Mouse (Mus musculus) spleen, adult 2 months (tissue): ENCODE results near the gene Ushbp1. TPM values are rescaled to one million over a fixed set of nuclear protein-coding genes. Genes with fewer than 3 reads are reported as not detected.

Experiments
- DNase-seq, 2 experiments: peaks; one replicate each; pipeline versions ENCODE4 v3.0.0 to v3.0.0-alpha.2; 2012 to 2021; ENCODE audit warnings: low spot score in 2 of 2, low read depth in 1 of 2
- H3K27ac ChIP-seq: fragments of 200-500 bp; 2 replicates; pipeline ENCODE4 v1.5.1; 2012; ENCODE audit warnings: low read length, inconsistent platforms; ENCODE audit not compliant: insufficient read depth
- H3K27me3 ChIP-seq: fragments of 200-500 bp; 2 replicates; pipeline ENCODE4 v1.6.1; 2012; ENCODE audit warnings: mild to moderate bottlenecking, moderate library complexity, low read length, inconsistent platforms; ENCODE audit not compliant: control insufficient read depth, insufficient read depth
- H3K36me3 ChIP-seq: fragments of 200-500 bp; 2 replicates; pipeline ENCODE4 v1.6.1; 2012; ENCODE audit warnings: mild to moderate bottlenecking, low read length, inconsistent platforms; ENCODE audit not compliant: control insufficient read depth, insufficient read depth
- H3K4me1 ChIP-seq: fragments of 200-500 bp; 2 replicates; pipeline ENCODE4 v1.6.1; 2011; ENCODE audit warnings: inconsistent platforms; ENCODE audit not compliant: control insufficient read depth, insufficient read depth, insufficient read length
- H3K4me3 ChIP-seq: fragments of 200-500 bp; 2 replicates; pipeline ENCODE4 v1.5.1; 2011; ENCODE audit warnings: mild to moderate bottlenecking, inconsistent platforms; ENCODE audit not compliant: insufficient read depth, insufficient read length; ENCODE audit errors: extremely low read depth
- CTCF ChIP-seq: fragments of 200-500 bp; IDR thresholded peaks from 2 replicates; pipeline ENCODE4 v1.5.1; 2011; ENCODE audit warnings: mild to moderate bottlenecking, inconsistent platforms; ENCODE audit not compliant: insufficient read depth, insufficient read length, insufficient replicate concordance; ENCODE audit errors: extremely low read depth
- POLR2A ChIP-seq: fragments of 200-500 bp; IDR thresholded peaks from 2 replicates; pipeline ENCODE4 v1.6.1; 2011; ENCODE audit warnings: low read depth, low read length, inconsistent platforms
- WGBS: fragments of 180-500 bp; shearing (Covaris S2); methylation state at CpG from one replicate; pipeline ENCODE4 v1.1.7; 2018; 5-methylcytosine and 5-hydroxymethylcytosine counted together
- polyA plus RNA-seq: library from polyadenylated mRNA; depleted of rRNA; stranded (reverse); fragments of >200 nt; gene quantifications from 2 replicates; pipeline ENCODE4 v1.2.3, GENCODE M21; 2012

The Ushbp1 gene
- polyA plus RNA-seq, 1 experiment, result 18.4 TPM

- 93% methylated on average over 7 of the region's 7 CpGs for WGBS
- DNase-seq, result no peak
- Histone ChIP-seq H3K4me3 (no peak overlapping the region), H3K36me3 (peaks cover 6% of the 10 kb centered on the region; the same call in 1 of the 2 replicates), H3K27me3 (no peaks in the 10 kb centered on the region), H3K4me1 (peaks cover 8% of the 10 kb centered on the region; the same call in 1 of the 2 replicates), H3K27ac (no peak overlapping the region)
- no peak for TF ChIP-seq POLR2A
- no peak for TF ChIP-seq CTCF
Measured at GRCm38 (mm10) chr8:71394481-71394880, 1.1 kb downstream of the Ushbp1 start.

- Histone ChIP-seq H3K27ac (no peak overlapping the region), H3K36me3 (no peaks in the 10 kb centered on the region), H3K27me3 (no peaks in the 10 kb centered on the region), H3K4me1 (peaks cover 8% of the 10 kb centered on the region; the same call in 1 of the 2 replicates), H3K4me3 (no peak overlapping the region)
- DNase-seq, result no peak
- 45% methylated on average over 3 of the region's 3 CpGs for WGBS
- TF ChIP-seq POLR2A (no peak), CTCF (no peak)
Measured at GRCm38 (mm10) chr8:71392871-71393270, 2.7 kb downstream of the Ushbp1 start.

GRCm38 (mm10) chr8:71392391-71392790, 3.2 kb downstream of the Ushbp1 start:
- no peaks in the 10 kb centered on the region for H3K36me3 ChIP-seq
- TF ChIP-seq CTCF (no peak), POLR2A (no peak)
- no peaks in the 10 kb centered on the region for H3K27me3 ChIP-seq
- H3K4me1 ChIP-seq, result peaks cover 4% of the 10 kb centered on the region; the same call in 1 of the 2 replicates
- peak overlapping the region; percentile 16; the same call in 1 of the 2 replicates for H3K27ac ChIP-seq
- WGBS, result 93% methylated on average over 5 of the region's 5 CpGs
- H3K4me3 ChIP-seq, result no peak overlapping the region
- DNase-seq, result no peak

GRCm38 (mm10) chr8:71391696-71392095, 3.9 kb downstream of the Ushbp1 start:
- H3K27me3 ChIP-seq, result no peaks in the 10 kb centered on the region
- peaks cover 3% of the 10 kb centered on the region; the same call in 1 of the 2 replicates for H3K4me1 ChIP-seq
- no peaks in the 10 kb centered on the region for H3K36me3 ChIP-seq
- peak overlapping the region; percentile 16; the same call in 1 of the 2 replicates for H3K27ac ChIP-seq
- no peak overlapping the region for H3K4me3 ChIP-seq
- 87% methylated on average over 2 of the region's 2 CpGs for WGBS
- no peak for TF ChIP-seq CTCF
- no peak for TF ChIP-seq POLR2A
- DNase-seq, result no peak

- H3K4me1 ChIP-seq, result no peaks in the 10 kb centered on the region
- no peaks in the 10 kb centered on the region for H3K36me3 ChIP-seq
- H3K27ac ChIP-seq, result no peak overlapping the region
- no peak for TF ChIP-seq CTCF
- no peak for TF ChIP-seq POLR2A
- DNase-seq, result no peak
- no peak overlapping the region for H3K4me3 ChIP-seq
- no peaks in the 10 kb centered on the region for H3K27me3 ChIP-seq
- 20% methylated on average over 1 of the region's 1 CpGs for WGBS
Measured at GRCm38 (mm10) chr8:71388267-71388666, 7.3 kb downstream of the Ushbp1 start.

GRCm38 (mm10) chr8:71385212-71385835, 10.3 kb downstream of the Ushbp1 start:
- H3K27me3 ChIP-seq, result peaks cover 13% of the 10 kb centered on the region
- no peaks in the 10 kb centered on the region for H3K36me3 ChIP-seq
- no peak for TF ChIP-seq POLR2A
- no peak for TF ChIP-seq CTCF
- no peak overlapping the region for H3K27ac ChIP-seq
- no peak overlapping the region for H3K4me3 ChIP-seq
- DNase-seq, result no peak
- H3K4me1 ChIP-seq, result peaks cover 13% of the 10 kb centered on the region
- 88% methylated on average over 12 of the region's 12 CpGs for WGBS

GRCm38 (mm10) chr8:71383860-71384259, 11.7 kb downstream of the Ushbp1 start:
- H3K4me1 ChIP-seq, result peaks cover 13% of the 10 kb centered on the region
- DNase-seq, result no peak
- 72% methylated on average over 3 of the region's 3 CpGs for WGBS
- H3K4me3 ChIP-seq, result no peak overlapping the region
- H3K36me3 ChIP-seq, result no peaks in the 10 kb centered on the region
- peaks cover 13% of the 10 kb centered on the region for H3K27me3 ChIP-seq
- H3K27ac ChIP-seq, result no peak overlapping the region
- TF ChIP-seq CTCF (no peak), POLR2A (no peak)
